Comparison of ENCODE assay signal across 8 mouse cellular contexts in genomic region chr4:124228537-124228936, GRCm38 (mm10).
DNase-seq lines count a peak whose midpoint lies in the region; ATAC-seq and TF ChIP-seq lines count a peak whose summit lies in the region.

No protein-coding gene starts in this region.

- TF ChIP-seq EP300 in stomach, postnatal 0 days (optimal IDR thresholded peaks at IDR 0.05), result no peak

- no peak overlapping the region for H3K4me2 ChIP-seq in intestine, embryonic 14.5 days (ENCODE audit: low read length)
- H3K4me2 ChIP-seq in intestine, embryonic 16.5 days (ENCODE audit: low read depth, low read length), result no peak overlapping the region
- H3K4me2 ChIP-seq in hindbrain, embryonic 16.5 days (ENCODE audit: low read length), result 0 out of 2 replicates have a peak overlapping the region, but pooled peaks have one; percentile 15
- no peak overlapping the region for H3K4me2 ChIP-seq in midbrain, embryonic 12.5 days (replicated peaks)
- H3K4me2 ChIP-seq in stomach, postnatal 0 days (replicated peaks; ENCODE audit: low read depth), result no peak overlapping the region

- WGBS in intestine, embryonic 14.5 days, result 15% methylated on average over 17 of the region's 17 CpGs
- 12% methylated on average over 17 of the region's 17 CpGs for WGBS in intestine, embryonic 16.5 days
- WGBS in hindbrain, embryonic 16.5 days, result 15% methylated on average over 17 of the region's 17 CpGs
- WGBS in midbrain, embryonic 12.5 days, result 14% methylated on average over 17 of the region's 17 CpGs
- 9% methylated on average over 17 of the region's 17 CpGs for WGBS in stomach, postnatal 0 days

- peaks cover 5% of the 10 kb centered on the region; the same call in 1 of the 2 replicates for H3K27me3 ChIP-seq in intestine, embryonic 14.5 days (replicated peaks; ENCODE audit: control insufficient read depth, insufficient read depth, low read length)
- H3K27me3 ChIP-seq in intestine, embryonic 16.5 days (replicated peaks; ENCODE audit: control insufficient read depth, insufficient read depth, low read length), result no peaks in the 10 kb centered on the region
- H3K27me3 ChIP-seq in hindbrain, embryonic 16.5 days (replicated peaks; ENCODE audit: control insufficient read depth, insufficient read depth, low read length), result no peaks in the 10 kb centered on the region; the same call in 1 of the 2 replicates
- H3K27me3 ChIP-seq in midbrain, embryonic 12.5 days, result peaks cover 36% of the 10 kb centered on the region
- H3K27me3 ChIP-seq in stomach, postnatal 0 days (ENCODE audit: control insufficient read depth, insufficient read depth, low read length), result no peaks in the 10 kb centered on the region

- no peak overlapping the region for H3K9ac ChIP-seq in intestine, embryonic 14.5 days (ENCODE audit: low read length)
- H3K9ac ChIP-seq in intestine, embryonic 16.5 days (ENCODE audit: low read depth, low read length), result no peak overlapping the region
- no peak overlapping the region for H3K9ac ChIP-seq in hindbrain, embryonic 16.5 days (ENCODE audit: low read depth, low read length)
- no peak overlapping the region for H3K9ac ChIP-seq in midbrain, embryonic 12.5 days (replicated peaks)
- no peak overlapping the region for H3K9ac ChIP-seq in stomach, postnatal 0 days (ENCODE audit: low read length)

- ATAC-seq in intestine, embryonic 14.5 days (replicated peaks; ENCODE audit: low FRiP score, low TSS enrichment, low read depth), result no peak
- ATAC-seq in intestine, embryonic 16.5 days, result no peak
- ATAC-seq in hindbrain, embryonic 16.5 days, result no peak
- peak; percentile 60; the same call in 1 of the 2 replicates for ATAC-seq in midbrain, embryonic 12.5 days (ENCODE audit: low FRiP score, low read depth)
- peak; percentile 57; the same call in 1 of the 2 replicates for ATAC-seq in stomach, postnatal 0 days (ENCODE audit: low FRiP score, low TSS enrichment)

- no peaks in the 10 kb centered on the region for H3K36me3 ChIP-seq in intestine, embryonic 14.5 days (ENCODE audit: control insufficient read depth, insufficient read depth, low read length)
- H3K36me3 ChIP-seq in intestine, embryonic 16.5 days (ENCODE audit: control insufficient read depth, insufficient read depth, low read length), result no peaks in the 10 kb centered on the region
- no peaks in the 10 kb centered on the region for H3K36me3 ChIP-seq in hindbrain, embryonic 16.5 days (ENCODE audit: control insufficient read depth, insufficient read depth, low read length)
- H3K36me3 ChIP-seq in midbrain, embryonic 12.5 days, result no peaks in the 10 kb centered on the region
- no peaks in the 10 kb centered on the region for H3K36me3 ChIP-seq in stomach, postnatal 0 days (ENCODE audit: control insufficient read depth, insufficient read depth, low read length)

- H3K27ac ChIP-seq in intestine, embryonic 14.5 days (ENCODE audit: low read depth), result no peak overlapping the region
- no peak overlapping the region for H3K27ac ChIP-seq in intestine, embryonic 16.5 days (ENCODE audit: low read length)
- no peak overlapping the region for H3K27ac ChIP-seq in hindbrain, embryonic 16.5 days (ENCODE audit: low read depth, low read length)
- no peak overlapping the region for H3K27ac ChIP-seq in midbrain, embryonic 12.5 days (replicated peaks)
- no peak overlapping the region for H3K27ac ChIP-seq in stomach, postnatal 0 days (replicated peaks)

- no peak overlapping the region for H3K4me3 ChIP-seq in intestine, embryonic 14.5 days (ENCODE audit: low read depth, low read length)
- H3K4me3 ChIP-seq in intestine, embryonic 16.5 days (ENCODE audit: low read length), result no peak overlapping the region
- H3K4me3 ChIP-seq in hindbrain, embryonic 16.5 days (ENCODE audit: low read length), result no peak overlapping the region
- no peak overlapping the region for H3K4me3 ChIP-seq in midbrain, embryonic 12.5 days
- H3K4me3 ChIP-seq in stomach, postnatal 0 days (ENCODE audit: low read depth, low read length), result no peak overlapping the region

- H3K4me1 ChIP-seq in intestine, embryonic 14.5 days (replicated peaks; ENCODE audit: control insufficient read depth, insufficient read depth, low read length), result no peaks in the 10 kb centered on the region; the same call in 1 of the 2 replicates
- no peaks in the 10 kb centered on the region for H3K4me1 ChIP-seq in intestine, embryonic 16.5 days (ENCODE audit: control insufficient read depth, insufficient read depth, low read length)
- H3K4me1 ChIP-seq in hindbrain, embryonic 16.5 days (ENCODE audit: control insufficient read depth, insufficient read depth, low read depth, low read length), result no peaks in the 10 kb centered on the region; the same call in 1 of the 2 replicates
- no peaks in the 10 kb centered on the region for H3K4me1 ChIP-seq in midbrain, embryonic 12.5 days
- H3K4me1 ChIP-seq in stomach, postnatal 0 days (replicated peaks; ENCODE audit: control insufficient read depth, insufficient read depth), result no peaks in the 10 kb centered on the region

- peak; percentile 79 for DNase-seq in intestine, embryonic 14.5 days (ENCODE audit: low spot score)
- DNase-seq in cerebellum, postnatal 10 days, result peak; percentile 87 to 88
- peak; percentile 56 to 65 for DNase-seq in frontal cortex, postnatal 10 days (ENCODE audit: low spot score in 2 of 2)
- peak; percentile 73 for DNase-seq in layer of hippocampus, postnatal 36 days
- DNase-seq in stomach, postnatal 0 days (ENCODE audit: low spot score), result peak; percentile 72

- H3K9me3 ChIP-seq in intestine, embryonic 14.5 days (ENCODE audit: control insufficient read depth, low read length), result no peaks in the 10 kb centered on the region
- H3K9me3 ChIP-seq in intestine, embryonic 16.5 days (ENCODE audit: control insufficient read depth, low read length), result no peaks in the 10 kb centered on the region
- H3K9me3 ChIP-seq in hindbrain, embryonic 16.5 days (ENCODE audit: control insufficient read depth, low read length), result no peaks in the 10 kb centered on the region
- no peaks in the 10 kb centered on the region for H3K9me3 ChIP-seq in midbrain, embryonic 12.5 days
- H3K9me3 ChIP-seq in stomach, postnatal 0 days (ENCODE audit: control insufficient read depth, low read length), result no peaks in the 10 kb centered on the region

- TF ChIP-seq CTCF in stomach, postnatal 0 days (IDR thresholded peaks at IDR 0.05; ENCODE audit: low read depth), result peak; percentile 83

Comparison
In these comparisons a context has a peak if more than half of its experiments do, and no peak if none do; other contexts are left out.
1. ATAC-seq: peak in midbrain, embryonic 12.5 days (single experiment) and stomach, postnatal 0 days (single experiment); none in intestine, embryonic 14.5 days (single experiment), intestine, embryonic 16.5 days (single experiment) and hindbrain, embryonic 16.5 days (single experiment).
2. Peak in every context shown above with its lines, with median percentiles within 50 percentile points of each other: DNase-seq.